Mouse (Mus musculus) midbrain, postnatal 0 days (tissue): ENCODE data around the gene Dagla. TPM values are rescaled to one million over a fixed set of nuclear protein-coding genes. Genes with fewer than 3 reads are reported as not detected.

Experiments used
- ATAC-seq: fragments of 200-750 bp; cut with Nextera tagmentation; 2 replicates; pipeline ENCODE4 v1.8.0; 2017; ENCODE audit warnings: moderate number of reproducible peaks, mild to moderate bottlenecking, moderate TSS enrichment, moderate library complexity; ENCODE audit not compliant: low FRiP score
- DNase-seq: peaks from one replicate; pipeline ENCODE4 v3.0.0-alpha.2; 2015; ENCODE audit warnings: low spot score
- H3K27ac ChIP-seq: fragments of 300-500 bp; sonication (generic); 2 replicates; pipeline ENCODE4 v1.5.1; 2014; ENCODE audit warnings: low read depth, mild to moderate bottlenecking, low read length, mixed read lengths
- H3K27me3 ChIP-seq: fragments of 300-500 bp; sonication (generic); 2 replicates; pipeline ENCODE4 v1.6.1; 2014; ENCODE audit warnings: low read length, control low read depth, mixed read lengths; ENCODE audit not compliant: insufficient read depth
- H3K36me3 ChIP-seq: fragments of 300-500 bp; sonication (generic); 2 replicates; pipeline ENCODE4 v1.6.1; 2014; ENCODE audit warnings: low read length, control low read depth, mixed read lengths; ENCODE audit not compliant: insufficient read depth
- H3K4me1 ChIP-seq: fragments of 300-500 bp; sonication (generic); 2 replicates; pipeline ENCODE4 v1.6.1; 2014; ENCODE audit warnings: mild to moderate bottlenecking, control low read depth, antibody characterized with exemption, low read length, mixed read lengths; ENCODE audit not compliant: insufficient read depth
- H3K4me2 ChIP-seq: fragments of 300-500 bp; sonication (generic); 2 replicates; pipeline ENCODE4 v1.6.1; 2014; ENCODE audit warnings: low read depth, mild to moderate bottlenecking, low read length, mixed read lengths; ENCODE audit not compliant: poor library complexity, severe bottlenecking
- H3K4me3 ChIP-seq: fragments of 300-500 bp; sonication (generic); 2 replicates; pipeline ENCODE4 v1.5.1; 2014; ENCODE audit warnings: low read depth, mild to moderate bottlenecking, low read length, moderate library complexity
- H3K9ac ChIP-seq: fragments of 300-500 bp; sonication (generic); replicated peaks from 2 replicates; pipeline ENCODE4 v1.6.1; 2014; ENCODE audit warnings: mild to moderate bottlenecking, low read length, moderate library complexity, mixed read lengths; ENCODE audit not compliant: poor library complexity, severe bottlenecking
- H3K9me3 ChIP-seq: fragments of 300-500 bp; sonication (generic); 2 replicates; pipeline ENCODE4 v1.6.1; 2016; ENCODE audit warnings: low read length, control low read depth
- CTCF ChIP-seq: IDR thresholded peaks from 2 replicates; pipeline ENCODE4 v1.5.1; 2016; ENCODE audit warnings: antibody characterized with exemption, mild to moderate bottlenecking
- WGBS: fragments of 180-500 bp; shearing (Covaris S2); extraction: QIAGEN DNeasy Blood & Tissue Kit; methylation state at CpG from one replicate; pipeline ENCODE4 v1.1.7; 2014; 5-methylcytosine and 5-hydroxymethylcytosine counted together
- polyA plus RNA-seq: library from polyadenylated mRNA; unstranded; fragments of >200 nt; fragmentation: Nextera tagmentation; extraction: Ambion mirVana; gene quantifications from 2 replicates; pipeline ENCODE4 v1.2.1, GENCODE M21; 2015
- total RNA-seq: library from RNA; depleted of rRNA; stranded (reverse); fragments of >200 nt; gene quantifications from 2 replicates; pipeline ENCODE4 v1.2.3, GENCODE M21; 2014

The Dagla gene
- total and polyA plus RNA-seq, 2 experiments from 2014 or later: 13.7 to 40.8 TPM

- no peak for TF ChIP-seq CTCF
- no peak overlapping the region for H3K27ac ChIP-seq
- H3K4me1 ChIP-seq: no peaks in the 10 kb centered on the region
- H3K4me3 ChIP-seq: no peak overlapping the region
- ATAC-seq (no peak), DNase-seq (no peak)
- 77% methylated on average over 4 of the region's 4 CpGs for WGBS
- no peaks in the 10 kb centered on the region for H3K27me3 ChIP-seq
- H3K9me3 ChIP-seq: no peaks in the 10 kb centered on the region
- H3K9ac ChIP-seq: no peak overlapping the region
- no peaks in the 10 kb centered on the region for H3K36me3 ChIP-seq
- H3K4me2 ChIP-seq: no peak overlapping the region
Observed at GRCm38 (mm10) chr19:10317795-10318194, 13.1 kb upstream of the Dagla start.

- no peak overlapping the region for H3K4me2 ChIP-seq
- TF ChIP-seq CTCF: no peak
- H3K4me3 ChIP-seq: no peak overlapping the region
- H3K9me3 ChIP-seq: no peaks in the 10 kb centered on the region
- no peak for DNase-seq
- no peaks in the 10 kb centered on the region for H3K36me3 ChIP-seq
- no peak for ATAC-seq
- H3K27me3 ChIP-seq: no peaks in the 10 kb centered on the region
- no peak overlapping the region for H3K9ac ChIP-seq
- WGBS: 85% methylated on average over 2 of the region's 2 CpGs
- H3K27ac ChIP-seq: no peak overlapping the region
- H3K4me1 ChIP-seq: no peaks in the 10 kb centered on the region
Observed at GRCm38 (mm10) chr19:10317358-10317757, 12.7 kb upstream of the Dagla start.

- Histone ChIP-seq H3K4me3 (no peak overlapping the region), H3K4me1 (no peaks in the 10 kb centered on the region), H3K4me2 (no peak overlapping the region), H3K36me3 (no peaks in the 10 kb centered on the region), H3K9me3 (no peaks in the 10 kb centered on the region), H3K27me3 (no peaks in the 10 kb centered on the region), H3K27ac (no peak overlapping the region), H3K9ac (no peak overlapping the region)
- no peak for TF ChIP-seq CTCF
- 73% methylated on average over 4 of the region's 4 CpGs for WGBS
- no peak for DNase-seq
- no peak for ATAC-seq
Observed at GRCm38 (mm10) chr19:10316956-10317355, 12.3 kb upstream of the Dagla start.

- Histone ChIP-seq H3K4me3 (no peak overlapping the region), H3K9ac (no peak overlapping the region), H3K4me2 (no peak overlapping the region), H3K36me3 (no peaks in the 10 kb centered on the region), H3K4me1 (no peaks in the 10 kb centered on the region), H3K27me3 (no peaks in the 10 kb centered on the region), H3K27ac (no peak overlapping the region), H3K9me3 (no peaks in the 10 kb centered on the region)
- no peak for TF ChIP-seq CTCF
- no peak for ATAC-seq
- DNase-seq: no peak
- WGBS: 71% methylated on average over 8 of the region's 8 CpGs
Observed at GRCm38 (mm10) chr19:10312072-10312471, 7.4 kb upstream of the Dagla start.

- no peak for DNase-seq
- 61% methylated on average over 2 of the region's 2 CpGs for WGBS
- H3K36me3 ChIP-seq: no peaks in the 10 kb centered on the region
Observed at GRCm38 (mm10) chr19:10308990-10309389, 4.3 kb upstream of the Dagla start.

GRCm38 (mm10) chr19:10307941-10308340, 3.3 kb upstream of the Dagla start:
- Histone ChIP-seq H3K27ac (no peak overlapping the region), H3K27me3 (no peaks in the 10 kb centered on the region), H3K9ac (no peak overlapping the region), H3K9me3 (no peaks in the 10 kb centered on the region), H3K36me3 (no peaks in the 10 kb centered on the region), H3K4me3 (no peak overlapping the region), H3K4me1 (peaks cover 10% of the 10 kb centered on the region; the same call in 1 of the 2 replicates), H3K4me2 (no peak overlapping the region)
- ATAC-seq (no peak), DNase-seq (no peak)
- no peak for TF ChIP-seq CTCF
- 42% methylated on average over 6 of the region's 6 CpGs for WGBS

More at GRCm38 (mm10) chr19:10308990-10309389, 4.3 kb upstream of the Dagla start:
- Histone ChIP-seq H3K9me3 (no peaks in the 10 kb centered on the region), H3K4me1 (no peaks in the 10 kb centered on the region), H3K27me3 (no peaks in the 10 kb centered on the region), H3K4me3 (no peak overlapping the region), H3K4me2 (no peak overlapping the region), H3K9ac (no peak overlapping the region), H3K27ac (no peak overlapping the region)
- ATAC-seq: no peak
- TF ChIP-seq CTCF: no peak
